Mouse (Mus musculus) ES-E14 (cell line): ENCODE measurements around the gene Chmp2a.

ENCODE experiments used
- CHD2 ChIP-seq: IDR thresholded peaks from 2 replicates; pipeline ENCODE4 v1.6.1; 2014; ENCODE audit warnings: mild to moderate bottlenecking, low read depth, low read length, inconsistent platforms
- MAFK ChIP-seq: IDR thresholded peaks from 2 replicates; pipeline ENCODE4 v1.6.1; 2014; ENCODE audit warnings: mild to moderate bottlenecking, low read depth, low read length, inconsistent platforms; ENCODE audit not compliant: insufficient read depth
- ZC3H11A ChIP-seq: IDR thresholded peaks from 2 replicates; pipeline ENCODE4 v1.6.1; 2012; ENCODE audit warnings: low read depth, mild to moderate bottlenecking, inconsistent platforms, low read length, borderline replicate concordance

- TF ChIP-seq MAFK (no peak), CHD2 (no peak), ZC3H11A (no peak)
Measured at GRCm38 (mm10) chr7:13023928-13024731, 10.5 kb downstream of the Chmp2a start.
